Mouse (Mus musculus): Measurements from ENCODE around the gene Sema4f. TPM values are rescaled to one million over a fixed set of nuclear protein-coding genes. Genes with fewer than 3 reads are reported as not detected.
A peak's percentile ranks its signal among the peaks of the same experiment; 100 is the strongest.

Sema4f gene
- 10 to 100 TPM; 43.4 to 44.2 TPM for total RNA-seq (2021)
- long read RNA-seq, experiment 1, full-length matches to known transcripts, result 38 of 60 reads
- long read RNA-seq, experiment 1, partial matches to known transcripts, result 4 of 60 reads
- long read RNA-seq, experiment 1, other reads (novel, unspliced or antisense), result 18 of 60 reads
- long read RNA-seq, experiment 2, full-length matches to known transcripts, result 38 of 58 reads
- long read RNA-seq, experiment 2, partial matches to known transcripts, result 6 of 58 reads
- long read RNA-seq, experiment 2, other reads (novel, unspliced or antisense), result 14 of 58 reads

DNA sequence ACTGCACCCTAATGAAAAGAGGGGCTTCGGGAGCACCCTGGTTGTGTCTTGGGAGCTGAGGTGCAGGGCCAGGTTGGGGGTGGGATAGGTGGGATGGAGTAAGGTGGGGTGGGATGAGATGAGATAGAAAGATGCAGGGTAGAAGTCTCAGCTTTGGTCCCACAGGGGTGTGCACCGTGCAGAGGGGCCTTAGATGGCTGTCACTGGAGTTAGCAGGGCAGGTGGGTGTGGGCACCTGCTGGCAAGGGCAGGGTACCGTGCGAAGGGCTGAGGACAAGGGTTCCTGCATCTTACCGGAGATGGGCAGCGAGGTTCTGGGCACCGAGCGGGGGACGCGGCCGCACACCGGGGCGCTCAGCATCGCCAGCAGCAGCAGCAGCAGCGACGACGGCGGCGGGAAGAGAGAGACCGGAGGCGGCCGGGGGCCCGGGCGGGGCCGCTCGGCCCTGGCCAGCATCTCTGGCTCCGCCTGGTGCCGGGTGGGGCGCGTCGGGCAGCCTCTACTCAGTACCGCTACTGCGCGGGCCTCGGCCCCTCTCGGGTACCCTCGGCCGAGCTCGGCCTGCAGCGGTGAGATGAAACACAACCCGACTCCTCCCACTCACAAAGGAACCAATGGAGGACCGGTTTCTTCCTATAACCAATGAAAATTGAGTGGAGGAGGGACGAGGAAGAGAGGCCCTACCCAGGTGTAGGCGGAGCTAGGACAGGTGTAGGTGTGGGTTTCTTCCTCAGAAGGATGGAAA, at the start of gene Sema4f:
Gene Sema4f (minus strand): TSS at position 603 of the 746 bp plus-strand sequence.
- DNase-seq (ENCODE audit: low spot score in 2 of 2), result peak; percentile 64 to 85

DNA sequence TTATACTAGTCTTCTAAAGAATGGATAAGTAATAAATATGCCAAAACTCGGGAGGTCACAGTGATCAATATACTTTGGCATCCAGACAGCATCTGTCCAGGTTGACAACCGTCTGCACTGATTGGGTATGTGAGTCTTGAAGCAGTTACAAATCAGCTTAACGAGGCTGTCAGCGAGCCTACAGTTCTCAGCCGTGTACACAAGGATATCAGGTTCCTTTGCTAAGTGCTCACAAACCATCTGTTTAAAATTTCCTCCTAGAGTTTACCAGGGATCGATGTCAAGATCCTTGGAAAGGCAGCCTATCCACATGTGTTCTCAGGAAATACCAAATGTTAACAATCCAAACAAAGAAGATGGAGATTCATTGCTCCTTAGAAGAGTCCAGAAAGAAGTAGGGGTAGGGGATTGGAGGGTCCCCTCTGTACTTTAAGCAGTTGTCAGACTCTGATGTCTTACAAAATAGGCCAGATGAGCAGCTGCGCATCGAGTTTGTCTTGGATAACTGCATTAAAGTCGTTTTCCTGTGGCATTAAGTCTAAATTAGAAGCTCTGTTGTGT, 47.9 kb upstream of the Sema4f start:
- DNase-seq (ENCODE audit: low spot score in 2 of 2), result no peak

- DNase-seq (ENCODE audit: low spot score in 2 of 2), result peak; percentile 59 to 87
Measured at GRCm38 (mm10) chr6:82971031-82971430, 31.5 kb upstream of the Sema4f start.

- DNase-seq (ENCODE audit: low spot score in 2 of 2), result no peak
Measured at GRCm38 (mm10) chr6:82969249-82970084, 29.9 kb upstream of the Sema4f start.

DNA sequence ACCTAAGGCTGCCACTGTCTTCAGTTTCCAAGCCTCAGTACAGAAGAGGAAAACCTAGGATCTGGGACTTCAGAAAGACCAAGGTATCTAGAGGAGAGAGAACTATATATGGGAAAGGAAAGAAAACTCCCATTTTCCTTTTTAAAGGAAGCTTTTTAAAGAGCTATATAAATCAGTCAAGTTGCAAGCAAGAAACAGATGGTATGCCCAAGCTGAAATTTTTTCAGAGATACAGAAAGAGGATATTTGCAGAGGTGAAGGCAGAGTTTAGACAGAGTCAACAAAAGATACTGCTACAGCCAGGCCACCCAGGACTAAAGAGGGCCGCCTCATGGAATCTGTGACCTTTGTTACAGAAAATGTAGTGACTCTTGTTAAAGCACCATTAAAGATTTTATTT, 22.1 kb upstream of the Sema4f start:
- DNase-seq (ENCODE audit: low spot score in 2 of 2), result no peak

DNA sequence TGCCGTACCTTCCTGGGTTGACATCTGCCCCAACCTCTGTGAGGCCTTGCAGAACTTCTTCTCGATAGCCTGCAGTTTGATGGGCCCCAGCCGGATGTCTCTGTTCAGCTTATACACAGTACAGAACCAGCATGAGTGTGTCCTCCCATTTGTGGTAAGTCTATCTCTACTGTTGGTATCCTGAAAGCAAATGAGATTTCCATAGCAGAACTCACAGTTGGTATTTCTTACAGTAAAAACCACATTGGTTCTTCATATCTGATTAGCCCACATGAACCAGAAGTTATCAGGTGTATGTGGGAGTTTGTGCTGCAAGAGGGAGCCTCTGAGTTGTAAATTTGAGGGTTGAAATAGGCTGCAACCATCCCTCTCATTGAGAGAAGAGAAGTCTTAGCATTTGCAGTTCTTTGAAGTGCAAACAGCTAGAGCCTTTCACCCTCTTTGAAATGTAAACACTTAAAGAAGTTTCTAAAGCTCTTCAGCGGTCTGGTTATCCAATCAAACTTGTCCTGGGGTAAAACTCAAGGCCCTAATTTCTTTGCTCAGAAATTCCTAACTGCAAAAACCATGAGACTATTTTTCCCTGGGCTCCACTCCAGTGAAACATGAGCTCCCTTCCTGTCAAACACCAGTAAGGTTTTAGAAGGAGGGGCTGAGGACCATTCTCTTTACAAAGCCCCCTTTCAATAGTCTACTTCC, 17.1 kb upstream of the Sema4f start:
- no peak for DNase-seq (ENCODE audit: low spot score in 2 of 2)

DNA sequence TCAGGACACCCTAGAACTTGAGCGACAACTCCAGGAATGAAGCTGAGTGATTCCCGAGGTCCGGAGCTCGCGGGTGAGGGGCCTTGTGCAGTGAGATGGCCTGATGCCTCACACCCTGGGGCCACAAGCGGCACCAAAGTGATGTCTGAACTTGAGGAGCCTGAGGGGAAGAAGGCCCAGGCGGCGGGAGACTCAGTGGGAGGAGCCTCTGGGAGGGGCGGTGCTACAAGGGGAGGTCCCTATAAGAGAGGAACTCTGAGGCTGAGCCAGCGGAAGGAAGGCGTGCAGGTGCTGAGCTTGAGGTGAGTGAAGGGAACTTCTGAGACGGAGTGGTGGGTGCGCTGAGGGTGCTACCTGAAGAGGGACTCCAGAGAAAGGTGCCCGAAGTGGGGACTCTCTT, 7.1 kb upstream of the Sema4f start, which contains the start of gene M1ap:
Gene M1ap (plus strand): TSS at position 252 of the 400 bp plus-strand sequence.
- DNase-seq (ENCODE audit: low spot score in 2 of 2), result no peak

DNA sequence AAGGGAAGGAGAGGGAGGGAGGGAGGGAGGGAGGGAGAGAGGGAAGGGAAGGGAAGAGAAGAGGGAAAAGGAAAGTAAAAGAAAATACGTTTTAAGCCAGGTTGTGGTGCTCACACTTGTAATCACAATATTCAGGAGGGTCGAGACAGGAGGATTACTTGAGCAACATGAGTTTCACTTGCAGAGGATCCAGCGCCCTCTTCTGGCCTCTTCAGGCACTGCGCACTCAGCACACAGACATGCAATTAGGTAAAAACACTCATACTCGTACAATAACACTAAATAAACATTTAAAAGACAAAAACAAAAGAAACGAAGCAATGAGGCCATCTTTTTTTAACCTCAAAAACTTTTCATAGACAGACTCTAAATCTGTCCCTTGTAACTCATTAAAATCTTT, 6.2 kb upstream of the Sema4f start:
- DNase-seq (ENCODE audit: low spot score in 2 of 2), result no peak

DNA sequence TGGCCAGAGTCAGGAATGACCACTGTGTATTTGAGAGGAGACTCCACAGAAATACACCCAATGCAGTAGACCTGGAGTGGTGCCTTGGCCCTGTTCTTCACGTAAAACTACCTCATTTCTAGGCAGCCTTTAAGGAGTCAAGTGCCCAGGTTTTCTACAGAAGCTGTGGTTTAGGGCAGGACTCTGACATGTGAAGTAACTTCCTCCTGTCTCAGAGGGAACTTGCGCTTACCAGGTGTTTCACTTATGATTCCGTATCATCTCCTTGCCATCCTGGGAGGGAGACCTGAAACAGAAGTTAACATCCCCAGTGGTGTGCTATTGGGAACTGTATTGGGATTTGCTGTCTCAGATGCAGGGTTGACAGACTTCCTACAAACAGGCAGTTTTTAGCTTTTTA, 1.2 kb upstream of the Sema4f start:
- DNase-seq (ENCODE audit: low spot score in 2 of 2), result no peak

- DNase-seq (ENCODE audit: low spot score in 2 of 2), result no peak
Measured at GRCm38 (mm10) chr6:82934616-82935230, 4.8 kb downstream of the Sema4f start.

DNA sequence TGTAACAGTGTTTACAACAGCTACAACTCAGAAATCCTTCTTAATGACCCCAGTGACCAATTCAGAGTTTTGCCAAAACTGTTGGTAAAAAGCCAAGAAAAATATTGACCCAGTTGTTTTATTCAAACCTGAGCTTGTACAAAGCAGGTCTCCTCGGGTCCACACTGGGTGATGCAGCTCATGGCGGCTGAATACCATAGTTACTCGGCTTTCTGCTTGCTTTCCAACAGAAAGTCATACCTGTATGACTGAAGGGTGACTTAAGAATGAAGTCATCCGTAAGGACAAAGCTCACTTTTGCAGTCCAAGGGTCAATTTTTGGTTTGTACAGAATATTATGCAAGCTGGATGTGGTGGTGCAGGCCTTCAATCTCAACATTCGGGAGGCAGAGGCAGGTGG, 12.0 kb downstream of the Sema4f start:
- DNase-seq (ENCODE audit: low spot score in 2 of 2), result no peak

DNA sequence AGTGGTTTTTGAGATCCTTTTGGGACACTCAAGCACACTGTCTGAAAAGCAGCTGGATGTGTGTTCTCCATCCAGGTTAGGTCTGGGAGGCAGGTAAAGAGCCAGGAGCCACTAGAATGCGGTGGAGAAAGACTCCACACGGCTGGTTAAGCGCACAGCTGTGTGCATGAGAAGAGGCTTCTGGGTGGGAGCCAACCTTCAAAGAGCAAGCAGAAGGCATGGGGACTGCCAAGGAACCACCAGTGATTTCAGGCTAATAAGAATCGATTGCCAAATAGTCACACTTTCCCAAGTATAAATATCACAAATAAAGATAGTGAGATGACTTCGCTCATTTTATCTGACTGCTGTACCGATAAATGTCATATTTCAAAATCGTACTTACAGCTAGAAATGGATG, 13.0 kb downstream of the Sema4f start:
- no peak for DNase-seq (ENCODE audit: low spot score in 2 of 2)

- DNase-seq (ENCODE audit: low spot score in 2 of 2), result no peak
Measured at GRCm38 (mm10) chr6:82926106-82926505, 13.5 kb downstream of the Sema4f start.

GRCm38 (mm10) chr6:82925005-82925404, 14.6 kb downstream of the Sema4f start:
- no peak for DNase-seq (ENCODE audit: low spot score in 2 of 2)

DNA sequence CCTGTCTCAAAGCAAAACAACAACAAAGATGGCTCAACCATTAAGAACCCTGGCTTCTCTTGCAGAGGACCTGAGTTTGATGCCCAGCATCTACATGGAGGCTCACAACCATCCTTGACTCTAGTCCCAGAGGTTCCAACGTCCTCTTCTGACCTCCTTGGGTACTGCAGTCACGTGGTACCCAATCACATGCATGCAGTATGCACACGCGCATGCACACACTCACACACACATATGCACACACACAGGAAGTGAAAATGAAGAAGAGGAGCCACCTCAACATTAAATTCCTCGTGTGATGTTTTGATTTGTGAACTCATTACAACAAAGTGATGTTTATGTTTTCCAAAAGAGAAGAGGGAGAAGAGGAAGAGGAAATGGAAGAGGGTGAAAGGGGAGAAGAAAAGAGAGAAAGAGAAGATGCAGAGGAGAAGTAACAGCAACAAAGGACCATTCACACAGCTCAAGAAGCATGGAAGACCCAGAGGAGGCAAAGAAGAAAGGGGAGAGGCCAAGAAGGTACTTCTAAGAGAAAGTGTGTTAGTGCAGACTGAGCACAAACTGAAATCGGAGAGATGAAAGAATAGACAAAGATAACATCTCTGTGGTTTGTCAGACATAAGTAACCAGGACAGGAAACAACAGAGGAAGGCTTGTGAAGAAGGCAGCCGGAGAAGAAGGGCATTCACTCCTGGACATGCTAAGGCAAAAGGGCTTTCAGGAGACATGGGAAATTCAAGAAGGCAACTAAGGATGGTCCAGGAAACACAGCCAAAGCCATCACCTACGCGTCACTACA, 17.9 kb downstream of the Sema4f start:
- DNase-seq (ENCODE audit: low spot score in 2 of 2), result no peak

DNA sequence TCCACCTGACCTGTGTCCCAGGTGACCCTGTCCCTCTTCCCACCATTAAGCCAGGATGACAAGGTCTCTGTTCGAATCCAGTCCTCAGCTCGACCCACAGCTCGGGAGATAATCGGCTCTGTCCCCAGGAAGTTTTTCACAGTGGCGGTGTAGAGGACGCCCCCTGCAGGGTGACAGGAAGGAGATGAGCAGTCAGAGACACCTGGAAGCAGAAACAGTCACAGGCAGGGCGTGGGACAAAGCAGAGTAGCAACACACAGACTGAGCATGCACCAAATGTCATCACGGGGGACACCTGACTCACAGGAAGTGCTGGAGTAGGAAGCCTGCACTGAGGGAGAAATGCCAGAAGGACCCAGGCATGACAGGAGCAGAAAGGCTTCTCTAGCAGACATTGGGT, 20.0 kb downstream of the Sema4f start:
- DNase-seq (ENCODE audit: low spot score in 2 of 2), result no peak

GRCm38 (mm10) chr6:82918371-82918770, 21.2 kb downstream of the Sema4f start:
- DNase-seq (ENCODE audit: low spot score in 2 of 2), result no peak

DNA sequence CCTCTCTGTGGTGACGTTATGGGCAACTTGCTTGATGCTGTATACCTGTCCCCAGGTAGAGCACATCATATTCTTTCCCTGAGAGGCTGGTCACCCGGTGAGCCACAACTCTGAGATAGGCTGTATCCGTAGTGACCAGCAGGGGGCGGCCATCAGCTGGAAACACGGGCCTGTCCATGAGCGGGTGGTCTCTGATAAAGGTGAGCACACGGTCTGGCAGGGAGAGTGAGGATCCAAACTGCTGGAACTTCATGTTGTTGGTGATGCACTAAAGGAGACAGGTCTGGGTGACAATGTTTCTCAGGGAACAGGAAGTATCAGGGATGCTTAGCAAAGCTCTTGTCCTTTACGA, 21.8 kb downstream of the Sema4f start:
- peak in 1 of 2 experiments; percentile 66 for DNase-seq (ENCODE audit: low spot score in 2 of 2)

GRCm38 (mm10) chr6:82917076-82917777, 22.3 kb downstream of the Sema4f start:
- DNase-seq (ENCODE audit: low spot score in 2 of 2), result peak; percentile 78 to 90

Data from layer of hippocampus, postnatal 14 days (tissue).